Mouse (Mus musculus): Measurements from ENCODE around the gene Gm49318. TPM values are rescaled to one million over a fixed set of nuclear protein-coding genes. Genes with fewer than 3 reads are reported as not detected.

Gm49318 gene
- polyA plus RNA-seq, 1 experiment from 2014 or later = not detected

GRCm38 (mm10) chr9:22017208-22017825 lies 53.7 kb downstream of the Gm49318 start:
- Histone ChIP-seq H3K4me1 (replicated peaks; ENCODE audit: control insufficient read depth, insufficient read depth, low read length) (no peaks in the 10 kb centered on the region; the same call in 1 of the 2 replicates), H3K4me2 (ENCODE audit: low read length) (no peak overlapping the region), H3K27ac (ENCODE audit: low read length) (no peak overlapping the region), H3K4me3 (replicated peaks; ENCODE audit: low read length) (no peak overlapping the region), H3K27me3 (replicated peaks; ENCODE audit: control insufficient read depth, insufficient read depth, low read length) (no peaks in the 10 kb centered on the region), H3K9me3 (ENCODE audit: control insufficient read depth, low read length) (no peaks in the 10 kb centered on the region), H3K36me3 (ENCODE audit: control insufficient read depth, insufficient read depth) (peaks cover 30% of the 10 kb centered on the region), H3K9ac (replicated peaks; ENCODE audit: low read depth, low read length) (no peak overlapping the region)
- WGBS = 81% methylated on average over 7 of the region's 7 CpGs
- no peak for ATAC-seq

DNA sequence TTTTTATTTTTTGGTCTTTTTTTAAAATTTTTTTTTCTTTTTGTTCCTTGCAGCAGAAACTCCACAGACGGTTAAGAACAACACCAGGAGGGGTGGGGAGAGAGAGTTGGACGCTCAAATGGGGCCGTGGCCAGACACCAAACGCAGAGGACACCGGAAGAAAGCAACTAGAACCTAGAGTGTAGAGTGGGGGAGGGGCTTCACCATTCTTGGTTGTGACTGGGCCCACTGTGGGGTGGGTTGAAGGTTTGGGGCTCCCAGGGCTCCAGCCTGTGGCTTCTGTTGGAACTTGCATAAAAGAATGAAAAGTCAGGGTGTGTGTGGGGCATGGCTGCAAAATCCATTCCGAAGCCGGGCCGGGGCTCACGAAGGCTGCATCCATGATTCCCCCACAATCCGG lies 54.8 kb downstream of the Gm49318 start:
- no peak overlapping the region for H3K4me2 ChIP-seq (ENCODE audit: low read length)
- peaks cover 35% of the 10 kb centered on the region for H3K36me3 ChIP-seq (ENCODE audit: control insufficient read depth, insufficient read depth)
- H3K9ac ChIP-seq (replicated peaks; ENCODE audit: low read depth, low read length) = no peak overlapping the region
- 66% methylated on average over 10 of the region's 10 CpGs for WGBS
- H3K4me3 ChIP-seq (replicated peaks; ENCODE audit: low read length) = no peak overlapping the region
- no peaks in the 10 kb centered on the region for H3K27me3 ChIP-seq (replicated peaks; ENCODE audit: control insufficient read depth, insufficient read depth, low read length)
- H3K4me1 ChIP-seq (replicated peaks; ENCODE audit: control insufficient read depth, insufficient read depth, low read length) = no peaks in the 10 kb centered on the region; the same call in 1 of the 2 replicates
- no peak for ATAC-seq
- H3K27ac ChIP-seq (ENCODE audit: low read length) = no peak overlapping the region
- H3K9me3 ChIP-seq (ENCODE audit: control insufficient read depth, low read length) = no peaks in the 10 kb centered on the region

DNA sequence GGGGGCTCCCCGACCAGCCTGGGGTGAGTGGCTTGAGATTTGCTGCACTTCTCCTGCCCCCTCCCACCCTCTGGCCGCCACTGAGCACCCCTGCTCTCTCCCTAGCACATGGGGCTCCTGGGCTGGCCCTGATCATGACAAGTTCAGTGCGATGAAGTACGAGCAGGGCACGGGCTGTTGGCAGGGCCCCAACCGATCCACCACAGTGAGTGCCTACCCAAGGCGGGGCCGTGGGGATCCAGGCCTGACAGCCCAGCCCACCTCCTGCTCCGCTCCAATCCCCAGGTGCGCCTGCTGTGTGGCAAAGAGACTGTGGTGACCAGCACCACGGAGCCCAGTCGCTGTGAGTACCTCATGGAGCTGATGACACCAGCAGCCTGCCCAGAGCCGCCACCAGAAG lies 58.3 kb downstream of the Gm49318 start:
- 89% methylated on average over 13 of the region's 13 CpGs for WGBS
- Histone ChIP-seq H3K4me1 (replicated peaks; ENCODE audit: control insufficient read depth, insufficient read depth, low read length) (no peaks in the 10 kb centered on the region; the same call in 1 of the 2 replicates), H3K36me3 (ENCODE audit: control insufficient read depth, insufficient read depth) (peaks cover 35% of the 10 kb centered on the region), H3K9me3 (ENCODE audit: control insufficient read depth, low read length) (no peaks in the 10 kb centered on the region), H3K9ac (replicated peaks; ENCODE audit: low read depth, low read length) (no peak overlapping the region), H3K4me3 (replicated peaks; ENCODE audit: low read length) (no peak overlapping the region), H3K27ac (ENCODE audit: low read length) (no peak overlapping the region), H3K4me2 (ENCODE audit: low read length) (no peak overlapping the region), H3K27me3 (replicated peaks; ENCODE audit: control insufficient read depth, insufficient read depth, low read length) (no peaks in the 10 kb centered on the region)
- ATAC-seq = peak; percentile 11; the same call in 1 of the 2 replicates

- ATAC-seq = peak; percentile 13; the same call in 1 of the 2 replicates
- Histone ChIP-seq H3K9me3 (ENCODE audit: control insufficient read depth, low read length) (no peaks in the 10 kb centered on the region), H3K27ac (ENCODE audit: low read length) (no peak overlapping the region), H3K36me3 (ENCODE audit: control insufficient read depth, insufficient read depth) (peaks cover 46% of the 10 kb centered on the region), H3K27me3 (replicated peaks; ENCODE audit: control insufficient read depth, insufficient read depth, low read length) (no peaks in the 10 kb centered on the region), H3K9ac (replicated peaks; ENCODE audit: low read depth, low read length) (no peak overlapping the region), H3K4me2 (ENCODE audit: low read length) (no peak overlapping the region), H3K4me3 (replicated peaks; ENCODE audit: low read length) (no peak overlapping the region), H3K4me1 (replicated peaks; ENCODE audit: control insufficient read depth, insufficient read depth, low read length) (peaks cover 2% of the 10 kb centered on the region; the same call in 1 of the 2 replicates)
- 91% methylated on average over 5 of the region's 5 CpGs for WGBS
Observed at GRCm38 (mm10) chr9:22011055-22011454, 60.0 kb downstream of the Gm49318 start.

DNA sequence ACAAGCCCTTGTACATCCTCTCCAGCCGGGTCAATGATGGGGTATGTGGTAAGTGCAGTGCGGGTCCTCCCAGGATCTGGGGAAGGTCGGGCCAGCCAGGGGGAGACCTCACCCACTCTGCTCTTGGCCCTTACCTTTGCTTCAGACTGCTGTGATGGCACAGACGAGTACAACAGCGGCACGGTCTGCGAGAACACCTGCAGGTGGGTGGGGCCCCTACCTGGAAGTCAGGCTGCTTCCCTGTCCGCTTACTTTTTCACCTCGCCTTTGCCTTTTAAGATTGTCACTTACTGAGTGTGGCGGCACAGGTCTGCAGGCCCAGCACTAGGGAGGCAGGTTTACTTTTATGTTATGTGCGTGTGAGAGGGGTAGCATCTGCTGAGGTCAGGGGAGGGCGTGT lies 66.5 kb downstream of the Gm49318 start:
- Histone ChIP-seq H3K4me1 (replicated peaks; ENCODE audit: control insufficient read depth, insufficient read depth, low read length) (peaks cover 34% of the 10 kb centered on the region), H3K36me3 (ENCODE audit: control insufficient read depth, insufficient read depth) (peaks cover 25% of the 10 kb centered on the region), H3K27ac (ENCODE audit: low read length) (no peak overlapping the region), H3K4me2 (ENCODE audit: low read length) (no peak overlapping the region), H3K9ac (replicated peaks; ENCODE audit: low read depth, low read length) (no peak overlapping the region), H3K27me3 (replicated peaks; ENCODE audit: control insufficient read depth, insufficient read depth, low read length) (no peaks in the 10 kb centered on the region), H3K9me3 (ENCODE audit: control insufficient read depth, low read length) (no peaks in the 10 kb centered on the region), H3K4me3 (replicated peaks; ENCODE audit: low read length) (no peak overlapping the region)
- ATAC-seq = no peak
- WGBS = 91% methylated on average over 12 of the region's 12 CpGs

GRCm38 (mm10) chr9:22003163-22003554 lies 67.9 kb downstream of the Gm49318 start:
- Histone ChIP-seq H3K4me1 (replicated peaks; ENCODE audit: control insufficient read depth, insufficient read depth, low read length) (peaks cover 34% of the 10 kb centered on the region), H3K27me3 (replicated peaks; ENCODE audit: control insufficient read depth, insufficient read depth, low read length) (no peaks in the 10 kb centered on the region), H3K9me3 (ENCODE audit: control insufficient read depth, low read length) (no peaks in the 10 kb centered on the region), H3K9ac (replicated peaks; ENCODE audit: low read depth, low read length) (peak overlapping the region; percentile 70), H3K4me2 (ENCODE audit: low read length) (peak overlapping the region; percentile 94), H3K4me3 (replicated peaks; ENCODE audit: low read length) (peak overlapping the region; percentile 78), H3K27ac (ENCODE audit: low read length) (peak overlapping the region; percentile 75), H3K36me3 (ENCODE audit: control insufficient read depth, insufficient read depth) (peaks cover 19% of the 10 kb centered on the region)
- ATAC-seq = peak; percentile 3; the same call in 1 of the 2 replicates
- under 1% methylated on average over 18 of the region's 18 CpGs for WGBS

- Histone ChIP-seq H3K27me3 (replicated peaks; ENCODE audit: control insufficient read depth, insufficient read depth, low read length) (no peaks in the 10 kb centered on the region), H3K4me1 (replicated peaks; ENCODE audit: control insufficient read depth, insufficient read depth, low read length) (peaks cover 34% of the 10 kb centered on the region), H3K9ac (replicated peaks; ENCODE audit: low read depth, low read length) (peak within 1 kb of the TSS; percentile 70), H3K9me3 (ENCODE audit: control insufficient read depth, low read length) (no peaks in the 10 kb centered on the region), H3K4me3 (replicated peaks; ENCODE audit: low read length) (peak within 1 kb of the TSS; percentile 78), H3K36me3 (ENCODE audit: control insufficient read depth, insufficient read depth) (peaks cover 17% of the 10 kb centered on the region), H3K27ac (ENCODE audit: low read length) (peak within 1 kb of the TSS; percentile 75), H3K4me2 (ENCODE audit: low read length) (peak within 1 kb of the TSS; percentile 94)
- 4% methylated on average over 57 of the region's 57 CpGs for WGBS
- ATAC-seq = peak; percentile 99
Observed at GRCm38 (mm10) chr9:22002194-22003162, 68.6 kb downstream of the Gm49318 start, which contains the start of the genes Ccdc151 and Prkcsh. TSS of gene Ccdc151 (minus strand) at chr9:22002634. TSS of gene Prkcsh (plus strand) at chr9:22002806.

DNA sequence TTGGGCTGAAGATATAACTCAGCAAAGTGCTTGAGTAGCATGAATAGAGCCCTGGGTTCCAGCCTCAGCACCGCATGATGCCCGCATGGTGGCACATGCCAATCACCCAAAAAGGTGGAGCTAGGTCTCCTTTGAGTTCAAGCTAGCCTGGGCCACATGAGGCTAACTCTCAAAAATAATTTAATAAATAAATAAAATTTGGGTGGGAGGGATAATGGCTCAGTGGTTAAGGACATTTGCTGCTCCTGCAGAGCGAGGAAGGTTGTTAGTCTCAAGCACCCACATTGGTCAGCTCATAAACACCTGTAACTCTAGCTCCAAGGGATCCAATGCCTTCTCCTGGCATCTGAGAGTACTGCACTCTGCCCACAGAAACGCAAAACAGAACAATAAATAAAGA lies 69.4 kb downstream of the Gm49318 start:
- Histone ChIP-seq H3K9me3 (ENCODE audit: control insufficient read depth, low read length) (no peaks in the 10 kb centered on the region), H3K4me2 (ENCODE audit: low read length) (peak overlapping the region; percentile 59; the same call in 1 of the 2 replicates), H3K27me3 (replicated peaks; ENCODE audit: control insufficient read depth, insufficient read depth, low read length) (no peaks in the 10 kb centered on the region), H3K36me3 (ENCODE audit: control insufficient read depth, insufficient read depth) (peaks cover 11% of the 10 kb centered on the region), H3K9ac (replicated peaks; ENCODE audit: low read depth, low read length) (no peak overlapping the region), H3K4me1 (replicated peaks; ENCODE audit: control insufficient read depth, insufficient read depth, low read length) (peaks cover 32% of the 10 kb centered on the region), H3K4me3 (replicated peaks; ENCODE audit: low read length) (no peak overlapping the region), H3K27ac (ENCODE audit: low read length) (no peak overlapping the region)
- ATAC-seq = no peak
- WGBS = 82% methylated on average over 4 of the region's 4 CpGs

DNA sequence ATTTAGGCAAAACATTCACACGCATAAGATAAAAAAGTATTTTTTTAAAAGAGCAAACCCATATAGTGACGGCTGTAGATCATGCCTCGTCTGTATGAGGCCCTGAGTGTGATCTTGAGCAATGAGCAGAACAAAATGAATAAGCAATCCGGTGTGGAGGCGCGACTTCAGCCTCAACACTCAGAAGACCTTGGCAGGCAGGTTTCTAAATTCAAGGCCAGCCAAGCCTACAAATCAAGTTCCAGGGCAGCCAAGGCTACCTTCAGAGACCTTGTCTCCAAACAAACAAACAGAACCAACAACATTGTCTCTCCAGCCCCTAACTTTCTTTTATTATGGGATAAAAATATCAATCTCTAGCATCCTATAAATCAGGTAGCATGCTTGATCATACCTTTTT lies 70.8 kb downstream of the Gm49318 start:
- Histone ChIP-seq H3K9ac (replicated peaks; ENCODE audit: low read depth, low read length) (no peak overlapping the region), H3K4me2 (ENCODE audit: low read length) (no peak overlapping the region), H3K27me3 (replicated peaks; ENCODE audit: control insufficient read depth, insufficient read depth, low read length) (no peaks in the 10 kb centered on the region), H3K9me3 (ENCODE audit: control insufficient read depth, low read length) (no peaks in the 10 kb centered on the region), H3K4me1 (replicated peaks; ENCODE audit: control insufficient read depth, insufficient read depth, low read length) (peaks cover 26% of the 10 kb centered on the region), H3K4me3 (replicated peaks; ENCODE audit: low read length) (no peak overlapping the region), H3K27ac (ENCODE audit: low read length) (no peak overlapping the region), H3K36me3 (ENCODE audit: control insufficient read depth, insufficient read depth) (peaks cover 3% of the 10 kb centered on the region; the same call in 1 of the 2 replicates)
- ATAC-seq = no peak
- 93% methylated on average over 6 of the region's 6 CpGs for WGBS
